Mouse (Mus musculus) layer of hippocampus, postnatal 36 days (tissue): ENCODE data around the gene Snx25. TPM values are rescaled to one million over a fixed set of nuclear protein-coding genes. Genes with fewer than 3 reads are reported as not detected.
"Not testable (repeated sequence)": the region's sequence is repeated elsewhere in the genome, so short reads cannot be mapped to it uniquely, and the experiment has no call there.

Experiments used
- DNase-seq, 2 experiments: peaks; one replicate each; pipeline ENCODE4 v3.0.0; 2022
- total RNA-seq, 2 experiments: library from RNA; stranded (reverse); gene quantifications; 2 replicates each; pipeline ENCODE4 v1.2.3; 2021

Gene Snx25
- total RNA-seq, 2 experiments from 2014 or later: 44.4 to 45.6 TPM

GRCm38 (mm10) chr8:46137336-46137735, 14.6 kb downstream of the Snx25 start:
- no peak for DNase-seq

GRCm38 (mm10) chr8:46135546-46135945, 16.4 kb downstream of the Snx25 start:
- not testable (repeated sequence) for DNase-seq

- no peak for DNase-seq
Measured at GRCm38 (mm10) chr8:46130426-46130825, 21.5 kb downstream of the Snx25 start.

GRCm38 (mm10) chr8:46122498-46122897, 29.5 kb downstream of the Snx25 start:
- DNase-seq: no peak

- DNase-seq: no peak
Measured at GRCm38 (mm10) chr8:46119176-46119575, 32.8 kb downstream of the Snx25 start.

- no peak for DNase-seq
Measured at GRCm38 (mm10) chr8:46117172-46117571, 34.8 kb downstream of the Snx25 start.

- DNase-seq: not testable (repeated sequence)
Measured at GRCm38 (mm10) chr8:46113421-46114170, 38.4 kb downstream of the Snx25 start.

GRCm38 (mm10) chr8:46107690-46108089, 44.3 kb downstream of the Snx25 start:
- DNase-seq: no peak

- no peak for DNase-seq
Measured at GRCm38 (mm10) chr8:46103434-46103833, 48.5 kb downstream of the Snx25 start.

- no peak for DNase-seq
Measured at GRCm38 (mm10) chr8:46092667-46093360, 59.1 kb downstream of the Snx25 start.

GRCm38 (mm10) chr8:46083141-46083540, 68.8 kb downstream of the Snx25 start:
- no peak for DNase-seq

- no peak for DNase-seq
Measured at GRCm38 (mm10) chr8:46081030-46081429, 70.9 kb downstream of the Snx25 start.

- no peak for DNase-seq
Measured at GRCm38 (mm10) chr8:46078866-46079265, 73.1 kb downstream of the Snx25 start.

GRCm38 (mm10) chr8:46075223-46075622, 76.7 kb downstream of the Snx25 start:
- no peak for DNase-seq

- DNase-seq: no peak
Measured at GRCm38 (mm10) chr8:46073540-46074140, 78.3 kb downstream of the Snx25 start.

GRCm38 (mm10) chr8:46072798-46073197, 79.2 kb downstream of the Snx25 start:
- no peak for DNase-seq

GRCm38 (mm10) chr8:46040260-46040659, 111.7 kb downstream of the Snx25 start:
- DNase-seq: peak; percentile 24 to 26

- DNase-seq: no peak
Measured at GRCm38 (mm10) chr8:46039666-46040065, 112.3 kb downstream of the Snx25 start.

GRCm38 (mm10) chr8:46036217-46036616, 115.7 kb downstream of the Snx25 start:
- DNase-seq: no peak

GRCm38 (mm10) chr8:46024392-46024791, 127.6 kb downstream of the Snx25 start:
- no peak for DNase-seq

- DNase-seq: no peak
Measured at GRCm38 (mm10) chr8:46022758-46023157, 129.2 kb downstream of the Snx25 start.

- no peak for DNase-seq
Measured at GRCm38 (mm10) chr8:46022203-46022602, 129.8 kb downstream of the Snx25 start.
